Mouse (Mus musculus): Measurements from ENCODE around the gene AI854703.

- TF ChIP-seq CHD2 (IDR thresholded peaks at IDR 0.05; ENCODE audit: low read depth, low read length) (no peak), ZNF384 (IDR thresholded peaks at IDR 0.05; ENCODE audit: low read depth, low read length) (no peak), MAFK (IDR thresholded peaks at IDR 0.05; ENCODE audit: insufficient read depth, low read depth, low read length) (no peak)
Measured at GRCm38 (mm10) chr6:48645660-48646308, 19.2 kb downstream of the AI854703 start.
